ENCODE assay signal across 15 mouse cellular contexts in the genomic region with DNA sequence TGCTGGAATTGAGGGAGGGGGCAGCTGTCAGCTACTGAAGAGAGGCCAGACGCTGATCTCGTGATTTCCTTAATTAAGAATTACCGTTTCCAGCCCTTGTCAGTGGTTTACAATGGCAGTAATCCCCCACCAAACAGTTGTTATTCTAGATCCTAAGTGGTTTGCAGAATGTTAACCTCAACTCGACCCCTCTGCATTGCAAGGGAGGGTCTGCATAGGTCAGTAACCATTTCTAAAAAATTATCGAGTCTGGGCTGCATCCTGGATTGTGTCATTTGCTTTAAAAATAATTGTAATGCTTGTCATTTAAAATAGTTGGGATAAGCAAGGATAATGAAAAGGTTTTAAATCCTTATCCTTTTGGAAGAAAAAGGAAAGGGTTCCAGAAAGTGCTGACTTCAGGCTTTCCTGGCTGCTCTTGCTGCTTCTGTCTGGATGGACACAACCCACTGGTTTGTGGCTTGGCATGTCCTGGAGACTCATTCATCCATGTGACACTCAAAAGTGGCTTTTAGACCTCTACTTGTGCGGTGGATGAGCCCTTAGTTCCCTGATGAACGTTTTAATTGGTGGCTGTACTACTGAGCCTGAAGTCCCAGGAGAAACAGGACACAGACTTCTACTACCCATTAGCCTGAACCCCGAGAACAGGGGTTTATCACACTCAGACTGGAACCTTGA.
A peak's percentile ranks its signal among the peaks of the same experiment; 100 is the strongest.
DNase-seq lines count a peak whose midpoint lies in the region; ATAC-seq and TF ChIP-seq lines count a peak whose summit lies in the region.
"Had no signal": no experiment of that assay in that cellular context is flagged by ENCODE, and none has a peak within 500 bp of the region (broad histone marks: within the 10 kb centered on the region; RNA-seq: fewer than 3 reads in every experiment).

No protein-coding gene starts in this region.

- peaks cover 15% of the 10 kb centered on the region for H3K4me1 ChIP-seq in embryonic facial prominence, embryonic 14.5 days (ENCODE audit: control insufficient read depth, insufficient read depth, low read length)

- no peaks in the 10 kb centered on the region for H3K9me3 ChIP-seq in embryonic facial prominence, embryonic 14.5 days (ENCODE audit: control insufficient read depth, low read length)
- H3K9me3 ChIP-seq: hindbrain, embryonic 10.5 days; midbrain, embryonic 10.5 days had no signal

- no peak overlapping the region for H3K4me2 ChIP-seq in embryonic facial prominence, embryonic 14.5 days (ENCODE audit: low read depth, low read length)

- H3K27ac ChIP-seq in embryonic facial prominence, embryonic 14.5 days (replicated peaks; ENCODE audit: low read depth, low read length) = no peak overlapping the region
- H3K27ac ChIP-seq: hindbrain, embryonic 10.5 days; left cerebral cortex, adult 2 months; midbrain, embryonic 10.5 days had no signal

- TF ChIP-seq POLR2A in brain, embryonic 14.5 days (IDR thresholded peaks at IDR 0.05; ENCODE audit: borderline replicate concordance, extremely low read depth, insufficient read depth, insufficient read length, poor library complexity, severe bottlenecking) = no peak

- H3K36me3 ChIP-seq in embryonic facial prominence, embryonic 14.5 days (ENCODE audit: control insufficient read depth, insufficient read depth, low read length) = no peaks in the 10 kb centered on the region
- H3K36me3 ChIP-seq: hindbrain, embryonic 10.5 days; midbrain, embryonic 10.5 days had no signal

- WGBS in embryonic facial prominence, embryonic 14.5 days = 21% methylated on average over 8 of the region's 8 CpGs

- TF ChIP-seq CTCF in brain, embryonic 14.5 days (IDR thresholded peaks at IDR 0.05; ENCODE audit: borderline replicate concordance, extremely low read depth, insufficient read depth, insufficient read length) = no peak

- ATAC-seq in embryonic facial prominence, embryonic 14.5 days (ENCODE audit: low read depth) = peak; percentile 67; the same call in 1 of the 2 replicates
- ATAC-seq: inflammation-experienced regulatory T-cells, adult 6 months had no signal

- no peak overlapping the region for H3K4me3 ChIP-seq in embryonic facial prominence, embryonic 14.5 days (ENCODE audit: low read depth, low read length)
- H3K4me3 ChIP-seq: erythroblast, embryonic 14.5 days; hindbrain, embryonic 10.5 days; left cerebral cortex, adult 2 months; midbrain, embryonic 10.5 days had no signal

- DNase-seq in kidney, adult 9 months = peak; percentile 33
- DNase-seq in kidney, adult 18-20 months = no peak
- DNase-seq in brain, embryonic 14.5 days (ENCODE audit: low read depth) = peak; percentile 51
- DNase-seq in embryonic facial prominence, embryonic 14.5 days (ENCODE audit: low spot score) = peak; percentile 62
- peak; percentile 54 to 71 for DNase-seq in kidney, postnatal 4 days
- no peak for DNase-seq in spleen, postnatal 14 days (ENCODE audit: low spot score in 2 of 2)
- DNase-seq in spleen, adult 12 weeks (ENCODE audit: low spot score) = no peak
- DNase-seq: adrenal gland, adult 2 months; cerebellum, adult 11-12 months; lung, postnatal 36 days had no signal

- H3K9ac ChIP-seq in embryonic facial prominence, embryonic 14.5 days (ENCODE audit: low read depth, low read length) = no peak overlapping the region

- H3K27me3 ChIP-seq in embryonic facial prominence, embryonic 14.5 days (replicated peaks; ENCODE audit: control insufficient read depth, insufficient read depth, low read length) = no peaks in the 10 kb centered on the region

Comparison
In these comparisons a context has a peak if more than half of its experiments do, and no peak if none do; other contexts are left out.
1. DNase-seq: peak in kidney, adult 9 months (single experiment), brain, embryonic 14.5 days (single experiment), embryonic facial prominence, embryonic 14.5 days (single experiment) and kidney, postnatal 4 days (2 of 2); none in kidney, adult 18-20 months (single experiment), spleen, postnatal 14 days (0 of 2) and spleen, adult 12 weeks (single experiment).